Mouse (Mus musculus) ES-E14 (cell line): ENCODE measurements at regions not wholly inside any gene's neighbourhood (a gene's known extent, or its start where the extent isn't known, plus 50 kb on each side); places are given as distances from the start of the nearest gene placed in this dataset.

Experiments used
- CHD2 ChIP-seq: IDR thresholded peaks from 2 replicates; pipeline ENCODE4 v1.6.1; 2014; ENCODE audit warnings: mild to moderate bottlenecking, low read depth, low read length, inconsistent platforms
- HCFC1 ChIP-seq: IDR thresholded peaks from 2 replicates; pipeline ENCODE4 v1.6.1; 2012; ENCODE audit warnings: low read length, inconsistent platforms, borderline replicate concordance; ENCODE audit not compliant: insufficient read depth
- ZNF384 ChIP-seq: IDR thresholded peaks from 2 replicates; pipeline ENCODE4 v1.6.1; 2012; ENCODE audit warnings: low read depth, low read length, inconsistent platforms

- no peak for TF ChIP-seq ZNF384
- TF ChIP-seq CHD2, result no peak
- no peak for TF ChIP-seq HCFC1
Observed at GRCm38 (mm10) chr8:90032572-90032971, 315.6 kb downstream of the Tox3 start.
